Mouse (Mus musculus) hindbrain, embryonic 12.5 days (tissue): Measurements from ENCODE around the gene Ano8. TPM values are rescaled to one million over a fixed set of nuclear protein-coding genes. Genes with fewer than 3 reads are reported as not detected.

Experiments
- ATAC-seq: fragments of 200-750 bp; cut with Nextera tagmentation; 2 replicates; pipeline ENCODE4 v1.8.0; 2017; ENCODE audit warnings: moderate TSS enrichment; ENCODE audit not compliant: low FRiP score
- H3K27ac ChIP-seq: fragments of 300-500 bp; sonication (generic); 2 replicates; pipeline ENCODE4 v1.5.1; 2016; ENCODE audit warnings: mild to moderate bottlenecking
- H3K27me3 ChIP-seq: fragments of 300-500 bp; sonication (generic); 2 replicates; pipeline ENCODE4 v1.6.1; 2016; ENCODE audit warnings: mild to moderate bottlenecking
- H3K36me3 ChIP-seq: fragments of 300-500 bp; sonication (generic); 2 replicates; pipeline ENCODE4 v1.6.1; 2016; ENCODE audit warnings: mild to moderate bottlenecking
- H3K4me1 ChIP-seq: fragments of 300-500 bp; sonication (generic); 2 replicates; pipeline ENCODE4 v1.6.1; 2016
- H3K4me2 ChIP-seq: fragments of 300-500 bp; sonication (generic); replicated peaks from 2 replicates; pipeline ENCODE4 v1.6.1; 2016; ENCODE audit warnings: mild to moderate bottlenecking
- H3K4me3 ChIP-seq: fragments of 300-500 bp; sonication (generic); 2 replicates; pipeline ENCODE4 v1.5.1; 2016; ENCODE audit warnings: mild to moderate bottlenecking
- H3K9ac ChIP-seq: fragments of 300-500 bp; sonication (generic); 2 replicates; pipeline ENCODE4 v1.6.1; 2016; ENCODE audit warnings: mild to moderate bottlenecking, moderate library complexity
- H3K9me3 ChIP-seq: fragments of 300-500 bp; sonication (generic); replicated peaks from 2 replicates; pipeline ENCODE4 v1.6.1; 2016; ENCODE audit warnings: mild to moderate bottlenecking
- WGBS: fragments of 180-500 bp; shearing (Covaris S2); methylation state at CpG from one replicate; pipeline ENCODE4 v1.1.7; 2016; 5-methylcytosine and 5-hydroxymethylcytosine counted together
- polyA plus RNA-seq: library from polyadenylated mRNA; unstranded; fragments of >200 nt; fragmentation: Nextera tagmentation; extraction: Ambion mirVana; gene quantifications from 2 replicates; pipeline ENCODE4 v1.2.1, GENCODE M21; 2016

Ano8 gene
- polyA plus RNA-seq, 1 experiment from 2014 or later = 18.0 TPM

DNA sequence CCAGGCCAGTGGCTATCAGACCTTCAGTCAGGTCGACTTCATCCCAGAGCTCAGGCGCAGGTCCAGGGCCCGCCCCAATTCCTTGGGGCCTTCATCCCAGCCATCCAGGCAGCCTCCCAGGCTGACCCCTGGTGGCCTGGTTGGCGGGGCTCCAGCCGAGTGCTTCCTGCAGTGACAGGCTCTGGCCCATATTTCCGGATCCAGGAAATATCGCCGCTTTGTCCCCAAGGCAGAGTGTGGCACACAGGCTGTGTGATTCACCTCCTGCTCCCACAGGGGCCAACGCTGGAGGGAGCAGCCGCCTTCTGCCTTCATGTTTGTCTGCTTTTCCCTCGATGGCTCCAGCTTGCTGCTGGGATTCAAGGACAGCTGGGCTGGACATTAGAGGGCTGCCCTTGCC, 10.7 kb upstream of the Ano8 start:
- 0 out of 2 replicates have a peak overlapping the region, but pooled peaks have one; percentile 37 for H3K27ac ChIP-seq
- no peak overlapping the region for H3K4me2 ChIP-seq
- WGBS = 44% methylated on average over 11 of the region's 11 CpGs
- no peak for ATAC-seq
- peaks cover 23% of the 10 kb centered on the region for H3K36me3 ChIP-seq
- peaks cover 26% of the 10 kb centered on the region for H3K4me1 ChIP-seq
- H3K9me3 ChIP-seq = no peaks in the 10 kb centered on the region
- H3K4me3 ChIP-seq = no peak overlapping the region
- H3K27me3 ChIP-seq = no peaks in the 10 kb centered on the region
- H3K9ac ChIP-seq = no peak overlapping the region

DNA sequence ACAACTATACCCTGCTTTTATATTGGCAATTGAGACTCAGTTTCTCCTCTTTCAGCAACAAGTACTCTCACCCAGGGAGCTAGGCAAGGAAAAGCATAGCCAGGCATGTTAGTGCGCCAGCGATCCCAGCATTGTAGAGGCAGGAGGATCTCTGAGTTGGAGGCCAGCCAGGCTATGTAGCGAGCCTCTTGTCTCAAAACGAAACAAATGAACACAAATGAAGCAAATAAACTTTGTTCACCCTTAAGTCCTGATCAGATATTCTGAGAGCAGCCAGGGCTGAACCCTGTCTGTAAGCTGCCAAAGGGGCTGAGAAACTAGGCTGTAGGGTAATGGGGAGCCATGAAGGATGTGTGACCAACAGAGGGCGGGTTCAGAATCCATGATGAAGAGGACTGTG, 10.0 kb upstream of the Ano8 start:
- peaks cover 26% of the 10 kb centered on the region for H3K4me1 ChIP-seq
- no peak overlapping the region for H3K4me2 ChIP-seq
- 88% methylated on average over 5 of the region's 5 CpGs for WGBS
- H3K36me3 ChIP-seq = peaks cover 28% of the 10 kb centered on the region
- H3K4me3 ChIP-seq = no peak overlapping the region
- no peak for ATAC-seq
- no peaks in the 10 kb centered on the region for H3K27me3 ChIP-seq
- peak overlapping the region; percentile 37; the same call in 1 of the 2 replicates for H3K27ac ChIP-seq
- no peak overlapping the region for H3K9ac ChIP-seq
- H3K9me3 ChIP-seq = no peaks in the 10 kb centered on the region

DNA sequence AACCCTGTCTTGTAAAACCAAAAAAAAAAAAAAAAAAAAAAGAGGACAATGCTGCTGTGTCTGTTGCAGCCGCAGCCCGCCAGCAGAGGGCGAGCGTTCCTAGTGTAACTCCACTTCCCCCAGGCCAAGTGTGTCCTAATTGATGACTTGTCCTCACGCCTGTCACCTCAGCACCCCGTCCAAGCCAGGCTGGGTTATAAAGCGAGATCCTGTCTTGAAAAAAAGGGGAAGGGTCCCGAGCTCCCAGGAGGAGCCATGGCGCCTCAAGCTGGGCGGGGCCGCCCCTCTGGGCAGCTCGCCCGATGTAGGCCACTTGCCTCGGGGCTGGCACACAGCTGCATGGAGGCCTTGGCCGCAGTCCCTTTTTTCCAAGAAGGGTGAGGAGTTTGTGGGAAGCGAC, 9.3 kb upstream of the Ano8 start:
- no peak overlapping the region for H3K4me3 ChIP-seq
- no peak overlapping the region for H3K4me2 ChIP-seq
- no peaks in the 10 kb centered on the region for H3K27me3 ChIP-seq
- WGBS = 31% methylated on average over 16 of the region's 16 CpGs
- H3K9ac ChIP-seq = no peak overlapping the region
- peak; percentile 63 for ATAC-seq
- no peaks in the 10 kb centered on the region for H3K9me3 ChIP-seq
- no peak overlapping the region for H3K27ac ChIP-seq
- peaks cover 26% of the 10 kb centered on the region for H3K4me1 ChIP-seq
- peaks cover 32% of the 10 kb centered on the region for H3K36me3 ChIP-seq

DNA sequence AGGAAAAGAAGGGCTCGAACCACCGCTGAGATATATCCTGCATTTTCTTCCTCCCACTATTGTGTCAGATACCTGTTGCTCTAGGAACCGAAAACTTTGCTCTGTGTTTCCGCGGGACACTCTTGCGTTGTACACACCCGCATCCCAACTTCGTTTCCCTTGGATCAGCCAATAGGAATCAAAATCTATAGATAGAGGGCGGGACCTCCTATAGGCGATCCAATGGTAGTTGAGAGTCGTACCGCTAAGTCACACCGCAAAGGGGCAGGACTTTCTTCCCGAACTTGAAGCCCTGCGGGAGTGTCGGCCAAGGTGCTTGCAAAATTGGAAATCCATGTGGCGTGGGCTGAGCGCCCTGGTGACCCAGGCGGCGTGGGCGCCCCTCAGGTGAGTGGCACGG, 2.7 kb upstream of the Ano8 start:
- Histone ChIP-seq H3K36me3 (peaks cover 38% of the 10 kb centered on the region), H3K9me3 (no peaks in the 10 kb centered on the region), H3K4me1 (peaks cover 33% of the 10 kb centered on the region), H3K27me3 (no peaks in the 10 kb centered on the region), H3K4me2 (peak overlapping the region; percentile 100), H3K4me3 (peak overlapping the region; percentile 85), H3K27ac (peak overlapping the region; percentile 79; the same call in 1 of the 2 replicates), H3K9ac (peak overlapping the region; percentile 87)
- WGBS = under 1% methylated on average over 22 of the region's 22 CpGs
- peak; percentile 72 for ATAC-seq

DNA sequence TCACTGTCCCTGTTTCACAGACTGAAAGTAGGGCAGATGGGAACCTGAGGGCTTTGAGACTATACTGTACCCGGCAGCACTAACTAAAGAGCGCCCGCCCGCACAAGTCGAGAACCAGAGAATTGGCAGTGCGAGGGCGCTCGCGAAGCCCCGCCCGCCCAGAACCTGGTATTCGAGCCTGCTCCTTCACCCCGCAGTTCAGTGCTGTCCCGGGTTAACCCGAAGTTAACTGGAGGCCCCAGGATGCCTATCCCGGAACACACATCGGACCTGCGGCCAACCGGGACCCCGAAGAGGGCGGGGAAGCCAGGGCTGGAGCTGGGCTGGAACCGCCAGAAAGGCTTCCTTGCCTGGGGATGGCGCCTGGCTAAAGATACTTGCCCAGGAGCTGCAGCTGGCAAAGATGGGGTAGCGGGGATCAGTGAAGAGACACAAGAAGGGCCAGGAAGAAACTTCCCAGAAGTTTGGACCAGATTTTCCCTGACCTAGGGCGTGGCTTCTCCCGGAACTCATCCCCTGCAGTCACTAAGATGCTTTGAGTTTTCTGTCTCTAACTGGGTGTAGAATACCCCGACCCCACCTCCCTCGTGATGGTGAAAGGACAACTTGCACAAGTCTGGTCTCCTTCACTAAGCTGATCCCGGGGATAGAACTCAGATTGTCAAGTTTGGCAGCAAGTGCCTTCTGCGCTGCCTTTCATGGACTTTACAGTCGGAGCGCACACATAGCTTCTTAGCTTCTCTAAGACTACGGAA, 2.1 kb upstream of the Ano8 start, which contains the start of gene Gtpbp3:
Gtpbp3 (plus strand) TSS at position 413 of the 755 bp plus-strand sequence.
- Histone ChIP-seq H3K4me3 (peak within 1 kb of the TSS; percentile 85), H3K9ac (peak within 1 kb of the TSS; percentile 87), H3K36me3 (peaks cover 40% of the 10 kb centered on the region), H3K9me3 (no peaks in the 10 kb centered on the region), H3K4me1 (peaks cover 33% of the 10 kb centered on the region), H3K4me2 (peak within 1 kb of the TSS; percentile 100), H3K27ac (peak within 1 kb of the TSS; percentile 79), H3K27me3 (no peaks in the 10 kb centered on the region)
- WGBS = under 1% methylated on average over 33 of the region's 33 CpGs
- peak; percentile 17; the same call in 1 of the 2 replicates for ATAC-seq

DNA sequence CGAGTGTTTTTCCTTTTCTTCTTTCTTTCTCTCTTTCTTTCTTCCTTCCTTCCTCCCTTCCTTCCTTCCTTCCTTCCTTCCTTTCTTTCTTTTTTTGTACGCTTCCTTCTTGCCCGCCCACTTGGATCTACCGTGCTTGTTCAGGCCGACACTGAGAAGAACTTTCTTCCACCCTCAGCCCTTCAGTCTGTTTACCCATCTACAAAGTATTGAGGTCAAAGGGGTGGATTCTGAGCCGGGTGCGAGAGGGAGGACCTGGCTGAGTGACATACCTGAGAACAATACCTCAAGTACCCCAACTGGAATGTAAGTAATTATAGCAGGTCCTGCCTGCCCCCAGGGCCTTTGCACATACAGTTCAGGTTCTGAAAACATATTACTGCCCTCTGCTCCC, 370 bp upstream of the Ano8 start:
- H3K9me3 ChIP-seq = no peaks in the 10 kb centered on the region
- H3K36me3 ChIP-seq = peaks cover 40% of the 10 kb centered on the region
- peak overlapping the region; percentile 95 for H3K9ac ChIP-seq
- peaks cover 37% of the 10 kb centered on the region for H3K4me1 ChIP-seq
- H3K27me3 ChIP-seq = 0 out of 2 replicates have a peak, but pooled peaks cover 1% of the 10 kb centered on the region
- H3K27ac ChIP-seq = peak overlapping the region; percentile 90
- H3K4me3 ChIP-seq = peak overlapping the region; percentile 81
- no peak for ATAC-seq
- WGBS = 16% methylated on average over 7 of the region's 7 CpGs
- H3K4me2 ChIP-seq = peak overlapping the region; percentile 63

DNA sequence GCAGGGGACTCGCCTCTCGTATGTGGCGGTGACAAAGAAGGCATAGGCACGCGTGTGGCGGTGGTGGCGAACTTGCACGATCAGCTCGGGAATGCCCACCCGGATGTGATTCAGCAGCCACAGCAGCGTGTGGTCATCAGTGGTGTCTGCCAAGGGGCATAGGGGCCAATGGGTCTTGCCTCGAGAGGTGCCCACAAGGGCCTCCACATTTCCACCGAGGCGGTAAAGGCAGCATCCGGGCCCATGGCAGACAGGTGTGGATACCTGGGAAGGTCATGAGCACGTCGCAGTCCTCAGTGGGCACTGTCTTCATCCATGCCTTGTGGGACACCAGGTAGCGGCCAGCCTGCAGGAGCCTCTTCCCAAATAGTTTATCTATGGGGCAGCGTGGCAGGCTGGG, 1.0 kb downstream of the Ano8 start:
- H3K4me3 ChIP-seq = peak overlapping the region; percentile 81
- H3K27me3 ChIP-seq = 0 out of 2 replicates have a peak, but pooled peaks cover 6% of the 10 kb centered on the region
- ATAC-seq = no peak
- H3K9ac ChIP-seq = peak overlapping the region; percentile 95; the same call in 1 of the 2 replicates
- WGBS = 91% methylated on average over 19 of the region's 19 CpGs
- peaks cover 42% of the 10 kb centered on the region for H3K4me1 ChIP-seq
- peak overlapping the region; percentile 63 for H3K4me2 ChIP-seq
- H3K27ac ChIP-seq = no peak overlapping the region
- peaks cover 47% of the 10 kb centered on the region for H3K36me3 ChIP-seq
- H3K9me3 ChIP-seq = no peaks in the 10 kb centered on the region

DNA sequence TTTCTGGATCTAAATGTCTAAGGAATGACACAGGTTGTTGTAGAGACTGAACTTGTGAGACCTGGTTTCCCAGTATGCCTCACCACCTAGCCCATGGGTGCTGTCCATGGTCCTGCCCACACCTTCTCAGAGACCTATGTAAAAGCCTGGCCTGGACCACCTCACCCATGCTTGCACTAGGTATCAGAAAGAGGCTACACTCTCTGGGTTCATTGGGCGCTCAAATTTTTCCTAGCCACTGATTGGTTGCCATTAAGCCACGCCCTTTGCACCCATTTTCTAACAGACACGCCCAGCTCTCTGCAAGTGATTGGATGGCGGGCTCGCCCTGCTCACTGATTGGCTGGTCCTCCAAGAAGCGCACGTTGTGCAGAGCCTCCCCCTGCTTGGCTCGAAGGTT, 1.8 kb downstream of the Ano8 start:
- peak overlapping the region; percentile 63 for H3K4me2 ChIP-seq
- H3K36me3 ChIP-seq = peaks cover 55% of the 10 kb centered on the region
- peaks cover 34% of the 10 kb centered on the region for H3K4me1 ChIP-seq
- 51% methylated on average over 8 of the region's 8 CpGs for WGBS
- H3K9me3 ChIP-seq = no peaks in the 10 kb centered on the region
- no peak overlapping the region for H3K4me3 ChIP-seq
- H3K27ac ChIP-seq = no peak overlapping the region
- ATAC-seq = no peak
- peaks cover 10% of the 10 kb centered on the region; the same call in 1 of the 2 replicates for H3K27me3 ChIP-seq
- H3K9ac ChIP-seq = no peak overlapping the region

DNA sequence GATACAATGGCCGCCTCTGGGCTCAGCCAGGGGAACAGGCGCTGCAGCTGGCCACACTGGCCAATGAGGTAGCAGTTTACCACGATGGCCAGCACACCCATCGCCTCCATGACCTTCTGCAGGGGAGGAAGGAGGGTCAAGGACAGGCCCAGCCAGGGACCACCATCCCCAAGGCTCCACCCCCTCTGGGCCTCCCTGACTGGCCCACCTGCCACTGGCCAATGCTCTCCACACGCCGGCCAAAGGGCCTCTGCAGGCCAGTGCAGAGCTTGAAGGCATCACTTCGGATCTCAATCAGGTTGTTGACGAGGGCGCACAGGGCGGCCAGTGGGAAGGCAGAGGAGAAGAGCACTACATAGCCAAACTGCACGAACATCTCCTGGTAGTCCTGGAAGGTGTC, 6.8 kb downstream of the Ano8 start:
- Histone ChIP-seq H3K9ac (no peak overlapping the region), H3K27me3 (peaks cover 13% of the 10 kb centered on the region; the same call in 1 of the 2 replicates), H3K4me2 (no peak overlapping the region), H3K9me3 (no peaks in the 10 kb centered on the region), H3K36me3 (peaks cover 71% of the 10 kb centered on the region), H3K4me3 (no peak overlapping the region), H3K4me1 (peaks cover 27% of the 10 kb centered on the region), H3K27ac (no peak overlapping the region)
- ATAC-seq = no peak
- WGBS = 89% methylated on average over 11 of the region's 11 CpGs

DNA sequence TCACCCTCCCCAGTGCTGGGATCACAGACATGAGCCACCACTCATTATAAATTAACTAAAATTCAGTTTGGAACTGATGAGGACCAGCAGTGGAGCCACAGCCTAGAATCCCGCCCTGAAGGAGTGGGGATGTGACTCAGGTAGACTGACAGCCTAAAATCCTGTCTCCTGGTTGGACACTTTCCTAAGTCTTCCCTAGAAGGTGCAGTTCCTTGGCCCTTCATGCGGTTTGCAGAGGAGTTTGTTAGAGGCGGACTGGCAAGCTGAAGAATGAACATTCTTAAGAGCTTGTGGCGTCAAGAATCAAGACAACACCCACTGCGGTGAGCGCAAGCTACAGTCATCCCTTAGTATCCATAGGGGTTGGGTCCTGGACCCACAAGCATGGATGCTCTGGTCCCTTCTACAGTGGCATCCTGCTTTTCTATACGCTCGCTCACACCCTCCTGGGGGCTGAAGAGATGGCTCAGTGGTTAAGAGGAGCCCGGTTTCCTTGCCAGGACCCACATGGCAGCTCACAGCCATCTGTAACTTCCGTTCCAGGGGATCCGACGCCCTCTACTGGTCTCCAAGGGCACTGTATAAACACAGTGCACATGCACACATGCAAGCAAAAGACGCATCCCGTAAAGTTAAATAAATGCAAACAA, 8.4 kb downstream of the Ano8 start:
- Histone ChIP-seq H3K36me3 (peaks cover 74% of the 10 kb centered on the region), H3K4me3 (peak overlapping the region; percentile 54), H3K4me2 (peak overlapping the region; percentile 77), H3K4me1 (peaks cover 27% of the 10 kb centered on the region), H3K9me3 (no peaks in the 10 kb centered on the region), H3K9ac (peak overlapping the region; percentile 74; the same call in 1 of the 2 replicates), H3K27me3 (peaks cover 13% of the 10 kb centered on the region; the same call in 1 of the 2 replicates), H3K27ac (peak overlapping the region; percentile 90)
- ATAC-seq = no peak; the same call in 1 of the 2 replicates
- 35% methylated on average over 14 of the region's 14 CpGs for WGBS

DNA sequence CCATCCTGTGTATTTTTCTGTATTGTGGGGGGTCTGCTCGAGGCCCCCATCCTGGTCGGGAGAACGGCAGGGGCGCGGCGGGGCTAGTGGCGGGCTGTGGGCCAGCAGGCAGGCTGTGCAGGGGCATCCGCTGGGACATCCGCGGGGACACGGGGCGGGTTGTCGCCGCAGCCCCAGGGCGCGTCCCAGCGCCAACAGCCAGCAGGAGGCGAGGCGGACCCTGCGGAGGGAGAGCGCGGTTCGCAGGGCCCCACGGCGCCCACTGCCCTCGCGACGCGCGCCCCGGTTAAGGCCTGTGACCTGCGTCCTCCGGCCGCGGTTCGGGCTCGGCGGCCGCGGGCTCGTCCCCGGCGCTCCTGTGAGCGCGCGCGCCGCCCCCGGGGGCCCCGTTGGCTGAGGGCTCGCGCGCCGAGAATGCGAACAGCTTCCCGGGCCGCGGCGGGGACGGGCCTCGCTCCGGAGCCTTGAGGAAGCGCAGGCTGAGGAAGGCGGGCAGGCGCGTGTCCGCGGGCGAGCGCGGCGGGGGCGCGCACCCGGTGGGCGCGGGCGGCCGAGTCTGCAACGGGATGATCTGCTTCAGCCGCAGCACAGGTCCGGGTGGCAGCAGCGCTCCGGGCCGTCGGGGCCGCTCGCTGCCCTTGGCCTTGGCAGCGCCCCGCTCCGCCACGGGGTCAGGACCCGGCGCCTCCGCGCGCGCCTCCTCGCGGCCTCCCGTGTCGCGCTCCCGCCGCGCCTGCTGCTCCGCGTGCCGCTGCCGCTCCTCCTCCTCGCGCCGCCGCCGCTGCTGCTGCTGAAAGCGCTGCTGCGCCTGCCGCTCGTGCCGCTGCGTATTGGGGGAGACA, 9.4 kb downstream of the Ano8 start:
- peak overlapping the region; percentile 77 for H3K4me2 ChIP-seq
- peak overlapping the region; percentile 74 for H3K9ac ChIP-seq
- no peaks in the 10 kb centered on the region for H3K9me3 ChIP-seq
- H3K27ac ChIP-seq = peak overlapping the region; percentile 90
- peaks cover 74% of the 10 kb centered on the region for H3K36me3 ChIP-seq
- H3K4me1 ChIP-seq = peaks cover 24% of the 10 kb centered on the region
- peaks cover 13% of the 10 kb centered on the region; the same call in 1 of the 2 replicates for H3K27me3 ChIP-seq
- H3K4me3 ChIP-seq = peak overlapping the region; percentile 54
- 1% methylated on average over 67 of the region's 121 CpGs for WGBS
- ATAC-seq = peak; percentile 68
